Mouse (Mus musculus) intestine, postnatal 0 days (tissue): ENCODE results near the gene Gdi2. TPM values are rescaled to one million over a fixed set of nuclear protein-coding genes. Genes with fewer than 3 reads are reported as not detected.
A peak's percentile ranks its signal among the peaks of the same experiment; 100 is the strongest.

ENCODE experiments used
- ATAC-seq: fragments of 200-750 bp; cut with Nextera tagmentation; 2 replicates; pipeline ENCODE4 v1.8.0; 2017; ENCODE audit warnings: mild to moderate bottlenecking, moderate TSS enrichment, moderate library complexity
- H3K27ac ChIP-seq: fragments of 300-500 bp; sonication (generic); 2 replicates; pipeline ENCODE4 v1.5.1; 2014; ENCODE audit warnings: mild to moderate bottlenecking, low read depth, low read length, moderate library complexity
- H3K27me3 ChIP-seq: fragments of 300-500 bp; sonication (generic); replicated peaks from 2 replicates; pipeline ENCODE4 v1.6.1; 2014; ENCODE audit warnings: low read length, mixed read lengths; ENCODE audit not compliant: control insufficient read depth, insufficient read depth
- H3K36me3 ChIP-seq: fragments of 300-500 bp; sonication (generic); 2 replicates; pipeline ENCODE4 v1.6.1; 2014; ENCODE audit warnings: mild to moderate bottlenecking, moderate library complexity; ENCODE audit not compliant: control insufficient read depth, insufficient read depth
- H3K4me1 ChIP-seq: fragments of 300-500 bp; sonication (generic); replicated peaks from 2 replicates; pipeline ENCODE4 v1.6.1; 2014; ENCODE audit warnings: antibody characterized with exemption, low read length, mixed read lengths; ENCODE audit not compliant: control insufficient read depth, insufficient read depth
- H3K4me2 ChIP-seq: fragments of 300-500 bp; sonication (generic); replicated peaks from 2 replicates; pipeline ENCODE4 v1.6.1; 2014; ENCODE audit warnings: low read depth, mild to moderate bottlenecking, moderate library complexity
- H3K4me3 ChIP-seq: fragments of 300-500 bp; sonication (generic); 2 replicates; pipeline ENCODE4 v1.5.1; 2014; ENCODE audit warnings: low read depth, low read length
- H3K9ac ChIP-seq: fragments of 300-500 bp; sonication (generic); 2 replicates; pipeline ENCODE4 v1.6.1; 2014; ENCODE audit warnings: mild to moderate bottlenecking, low read depth, low read length
- H3K9me3 ChIP-seq: fragments of 300-500 bp; sonication (generic); 2 replicates; pipeline ENCODE4 v1.6.1; 2016; ENCODE audit warnings: mixed run types; ENCODE audit not compliant: control insufficient read depth
- CTCF ChIP-seq: sonication (generic); IDR thresholded peaks from 2 replicates; pipeline ENCODE4 v1.5.1; 2016; ENCODE audit warnings: low read depth, mild to moderate bottlenecking, control low read depth, antibody characterized with exemption, moderate library complexity
- WGBS: fragments of 180-500 bp; shearing (Covaris S2); extraction: QIAGEN DNeasy Blood & Tissue Kit; methylation state at CpG from one replicate; pipeline ENCODE4 v1.1.7; 2014; 5-methylcytosine and 5-hydroxymethylcytosine counted together
- polyA plus RNA-seq: library from polyadenylated mRNA; unstranded; fragments of >200 nt; fragmentation: Nextera tagmentation; extraction: Ambion mirVana; gene quantifications from 2 replicates; pipeline ENCODE4 v1.2.1, GENCODE M21; 2015

The Gdi2 gene
- polyA plus RNA-seq, 1 experiment from 2014 or later = 450 TPM

GRCm38 (mm10) chr13:3534146-3534545 lies 3.7 kb upstream of the Gdi2 start:
- Histone ChIP-seq H3K4me2 (no peak overlapping the region), H3K27ac (no peak overlapping the region), H3K9me3 (no peaks in the 10 kb centered on the region), H3K4me1 (0 out of 2 replicates have a peak, but pooled peaks cover 3% of the 10 kb centered on the region), H3K9ac (no peak overlapping the region), H3K4me3 (no peak overlapping the region), H3K27me3 (no peaks in the 10 kb centered on the region), H3K36me3 (no peaks in the 10 kb centered on the region)
- TF ChIP-seq CTCF = no peak
- WGBS = 93% methylated on average over 4 of the region's 4 CpGs
- no peak for ATAC-seq

- Histone ChIP-seq H3K27me3 (no peaks in the 10 kb centered on the region), H3K9ac (peak overlapping the region; percentile 97), H3K4me3 (peak overlapping the region; percentile 82), H3K9me3 (no peaks in the 10 kb centered on the region), H3K27ac (peak overlapping the region; percentile 99), H3K4me1 (peaks cover 16% of the 10 kb centered on the region), H3K4me2 (peak overlapping the region; percentile 81), H3K36me3 (no peaks in the 10 kb centered on the region)
- 0 out of 2 replicates have a peak, but pooled peaks have one; percentile 23 for TF ChIP-seq CTCF
- ATAC-seq = peak; percentile 84
- WGBS = under 1% methylated on average over 59 of the region's 59 CpGs
Observed at GRCm38 (mm10) chr13:3538223-3538968, 533 bp downstream of the Gdi2 start.

- Histone ChIP-seq H3K36me3 (no peaks in the 10 kb centered on the region), H3K9ac (peak overlapping the region; percentile 97), H3K9me3 (no peaks in the 10 kb centered on the region), H3K4me2 (peak overlapping the region; percentile 81), H3K27ac (peak overlapping the region; percentile 99), H3K27me3 (no peaks in the 10 kb centered on the region), H3K4me3 (peak overlapping the region; percentile 82), H3K4me1 (peaks cover 21% of the 10 kb centered on the region)
- ATAC-seq = no peak
- WGBS = 1% methylated on average over 15 of the region's 15 CpGs
- TF ChIP-seq CTCF = no peak
Observed at GRCm38 (mm10) chr13:3538969-3539562, 1.2 kb downstream of the Gdi2 start.

GRCm38 (mm10) chr13:3540166-3540565 lies 2.3 kb downstream of the Gdi2 start:
- H3K4me1 ChIP-seq = peaks cover 24% of the 10 kb centered on the region
- no peaks in the 10 kb centered on the region for H3K27me3 ChIP-seq
- H3K27ac ChIP-seq = no peak overlapping the region
- no peaks in the 10 kb centered on the region for H3K36me3 ChIP-seq
- no peak overlapping the region for H3K9ac ChIP-seq
- no peak for TF ChIP-seq CTCF
- ATAC-seq = no peak
- H3K9me3 ChIP-seq = no peaks in the 10 kb centered on the region
- peak overlapping the region; percentile 82 for H3K4me3 ChIP-seq
- peak overlapping the region; percentile 81 for H3K4me2 ChIP-seq
- 46% methylated on average over 2 of the region's 2 CpGs for WGBS

GRCm38 (mm10) chr13:3541159-3541782 lies 3.4 kb downstream of the Gdi2 start:
- H3K27ac ChIP-seq = no peak overlapping the region
- H3K4me3 ChIP-seq = no peak overlapping the region
- TF ChIP-seq CTCF = no peak
- H3K4me2 ChIP-seq = peak overlapping the region; percentile 81
- 68% methylated on average over 2 of the region's 2 CpGs for WGBS
- no peaks in the 10 kb centered on the region for H3K27me3 ChIP-seq
- no peaks in the 10 kb centered on the region for H3K9me3 ChIP-seq
- H3K4me1 ChIP-seq = peaks cover 24% of the 10 kb centered on the region
- no peak for ATAC-seq
- H3K36me3 ChIP-seq = peaks cover 2% of the 10 kb centered on the region; the same call in 1 of the 2 replicates
- no peak overlapping the region for H3K9ac ChIP-seq
